Mouse (Mus musculus): ENCODE measurements around the gene Vmn1r152.
"Not testable (repeated sequence)": the region's sequence is repeated elsewhere in the genome, so short reads cannot be mapped to it uniquely, and the experiment has no call there.

Gene Vmn1r152

GRCm38 (mm10) chr7:22522667-22523066, at the start of gene Vmn1r152:
TSS of gene Vmn1r152 (plus strand) at chr7:22522967.
- not testable (repeated sequence) for DNase-seq (ENCODE audit: low spot score in 2 of 2)

- not testable (repeated sequence) for DNase-seq (ENCODE audit: low spot score in 2 of 2)
Observed at GRCm38 (mm10) chr7:22499578-22499977, 23.2 kb upstream of the Vmn1r152 start, which contains the start of gene Vmn1r151. TSS of gene Vmn1r151 (minus strand) at chr7:22499678.

DNA sequence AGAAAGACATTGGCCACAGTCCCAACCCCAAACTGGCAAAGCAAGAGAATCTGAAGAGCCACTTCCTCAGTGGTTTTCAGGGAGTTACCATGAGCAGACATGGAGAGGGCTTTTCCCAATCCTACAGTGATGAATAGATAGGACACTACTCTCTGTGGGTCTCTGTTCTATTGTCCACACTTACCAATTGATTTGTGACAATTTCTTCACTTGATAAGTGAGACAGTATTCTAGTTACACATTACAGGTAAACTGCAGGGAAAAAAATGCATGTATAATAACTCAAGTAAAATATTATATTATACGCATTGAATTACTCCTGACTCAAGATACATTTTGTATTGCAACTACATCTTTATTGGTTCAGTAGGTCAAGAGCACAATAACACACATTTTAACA, 12.0 kb downstream of the Vmn1r152 start, which contains the start of gene Gm8677:
Gene Gm8677 (minus strand): TSS at position 101 of the 400 bp plus-strand sequence.
- not testable (repeated sequence) for DNase-seq (ENCODE audit: low spot score in 2 of 2)

DNA sequence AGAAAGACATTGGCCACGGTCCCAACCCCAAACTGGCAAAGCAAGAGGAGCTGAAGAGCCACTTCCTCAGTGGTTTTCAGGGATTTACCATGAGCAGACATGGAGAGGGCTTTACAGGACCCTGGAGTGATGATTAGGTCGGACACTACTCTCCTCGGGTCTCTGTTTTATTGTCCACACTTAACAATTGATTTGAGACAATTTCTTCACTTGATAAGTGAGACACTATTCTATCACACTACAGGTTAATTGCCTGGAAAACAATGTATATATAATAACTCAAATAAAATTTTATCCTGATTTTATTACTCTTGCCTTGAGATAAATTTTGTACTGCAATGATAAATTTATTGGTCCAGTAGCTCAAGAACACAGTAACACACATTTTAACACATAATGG, 42.5 kb downstream of the Vmn1r152 start, which contains the start of gene Gm4201:
Gene Gm4201 (minus strand): TSS at position 101 of the 400 bp plus-strand sequence.
- DNase-seq (ENCODE audit: low spot score in 2 of 2) = not testable (repeated sequence)

Measured in urinary bladder, postnatal 36 days (tissue).